Mouse (Mus musculus) G1E (cell line): Measurements from ENCODE around the gene Gm4981.
"Not testable (repeated sequence)": the region's sequence is repeated elsewhere in the genome, so short reads cannot be mapped to it uniquely, and the experiment has no call there.

Source experiments
- CTCF ChIP-seq: IDR thresholded peaks from 2 replicates; pipeline ENCODE4 v1.5.1; 2012; ENCODE audit warnings: low read depth, low read length, inconsistent platforms, mixed read lengths
- GATA1 ChIP-seq: IDR thresholded peaks from 2 replicates; pipeline ENCODE4 v1.6.1; 2012; ENCODE audit warnings: borderline replicate concordance, low read length, inconsistent platforms, mixed read lengths
- GATA2 ChIP-seq: IDR thresholded peaks from 2 replicates; pipeline ENCODE4 v1.6.1; 2012; ENCODE audit warnings: low read depth, low read length, inconsistent platforms, borderline replicate concordance
- POLR2AphosphoS5 ChIP-seq: IDR thresholded peaks from 2 replicates; pipeline ENCODE4 v1.6.1; 2012; ENCODE audit warnings: low read depth, low read length, inconsistent platforms; ENCODE audit not compliant: insufficient replicate concordance
- TAL1 ChIP-seq: conservative IDR thresholded peaks from 2 replicates; pipeline ENCODE4 v1.6.1; 2012; ENCODE audit warnings: low read depth, low read length, inconsistent platforms, mixed read lengths

DNA sequence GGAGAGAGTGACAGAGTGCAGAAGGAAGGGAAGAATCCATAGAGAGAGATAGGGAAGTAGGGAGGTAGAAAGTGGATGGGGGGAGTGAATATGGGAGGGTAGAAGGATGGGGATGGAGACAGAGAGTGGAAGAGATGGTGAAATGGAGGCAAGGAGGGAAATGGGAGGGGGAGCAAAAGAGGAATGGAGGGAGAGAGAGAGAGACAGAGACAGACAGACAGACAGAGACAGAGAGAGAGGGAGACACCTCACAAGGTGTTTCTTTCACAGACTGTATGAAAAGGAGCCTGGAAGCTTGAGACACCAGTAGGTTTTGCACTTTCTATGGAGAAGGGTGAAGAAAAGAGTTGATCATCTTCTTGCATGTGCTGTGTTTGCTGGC is 2.8 kb downstream of the Gm4981 start:
- TF ChIP-seq CTCF, GATA1, TAL1, POLR2AphosphoS5, GATA2: not testable (repeated sequence)
